Mouse (Mus musculus): ENCODE measurements around the gene Gm11213.

Gm11213 gene

GRCm38 (mm10) chr4:63579649-63580048, 25.4 kb downstream of the Gm11213 start:
- no peak for DNase-seq (ENCODE audit: low spot score)

GRCm38 (mm10) chr4:63572621-63573020, 32.4 kb downstream of the Gm11213 start:
- DNase-seq (ENCODE audit: low spot score): no peak

GRCm38 (mm10) chr4:63570208-63570781, 34.8 kb downstream of the Gm11213 start:
- no peak for DNase-seq (ENCODE audit: low spot score)

GRCm38 (mm10) chr4:63569322-63569721, 35.7 kb downstream of the Gm11213 start:
- no peak for DNase-seq (ENCODE audit: low spot score)

GRCm38 (mm10) chr4:63567712-63568390, 37.2 kb downstream of the Gm11213 start:
- no peak for DNase-seq (ENCODE audit: low spot score)

GRCm38 (mm10) chr4:63562742-63563141, 42.3 kb downstream of the Gm11213 start:
- no peak for DNase-seq (ENCODE audit: low spot score)

- DNase-seq (ENCODE audit: low spot score): no peak
Measured at GRCm38 (mm10) chr4:63561861-63562675, 43.0 kb downstream of the Gm11213 start.

GRCm38 (mm10) chr4:63560079-63560478, 45.0 kb downstream of the Gm11213 start:
- DNase-seq (ENCODE audit: low spot score): no peak

GRCm38 (mm10) chr4:63559127-63559697, 45.8 kb downstream of the Gm11213 start:
- DNase-seq (ENCODE audit: low spot score): no peak

- peak; percentile 70 for DNase-seq (ENCODE audit: low spot score)
Measured at GRCm38 (mm10) chr4:63558407-63559081, 46.5 kb downstream of the Gm11213 start, which contains the start of gene Tmem268. Gene Tmem268 (plus strand): TSS chr4:63558781.

- DNase-seq (ENCODE audit: low spot score): no peak
Measured at GRCm38 (mm10) chr4:63557124-63558059, 47.7 kb downstream of the Gm11213 start.

GRCm38 (mm10) chr4:63556665-63557064, 48.4 kb downstream of the Gm11213 start:
- DNase-seq (ENCODE audit: low spot score): no peak

- no peak for DNase-seq (ENCODE audit: low spot score)
Measured at GRCm38 (mm10) chr4:63555111-63555510, 50.0 kb downstream of the Gm11213 start.

- DNase-seq (ENCODE audit: low spot score): no peak
Measured at GRCm38 (mm10) chr4:63554616-63555015, 50.4 kb downstream of the Gm11213 start.

GRCm38 (mm10) chr4:63553789-63554576, 51.1 kb downstream of the Gm11213 start:
- no peak for DNase-seq (ENCODE audit: low spot score)

GRCm38 (mm10) chr4:63552865-63553264, 52.2 kb downstream of the Gm11213 start:
- no peak for DNase-seq (ENCODE audit: low spot score)

GRCm38 (mm10) chr4:63550908-63551307, 54.2 kb downstream of the Gm11213 start:
- DNase-seq (ENCODE audit: low spot score): no peak

GRCm38 (mm10) chr4:63548491-63548890, 56.6 kb downstream of the Gm11213 start:
- DNase-seq (ENCODE audit: low spot score): no peak

GRCm38 (mm10) chr4:63547799-63548198, 57.3 kb downstream of the Gm11213 start:
- no peak for DNase-seq (ENCODE audit: low spot score)
